Mouse (Mus musculus) right cerebral cortex, postnatal 10 days (tissue): ENCODE measurements around the gene Ctf2.
A peak's percentile ranks its signal among the peaks of the same experiment; 100 is the strongest.

Source experiments
- DNase-seq, 2 experiments: peaks; one replicate each; pipeline ENCODE4 v3.0.0; 2021; ENCODE audit warnings: low spot score in 2 of 2

The Ctf2 gene

DNA sequence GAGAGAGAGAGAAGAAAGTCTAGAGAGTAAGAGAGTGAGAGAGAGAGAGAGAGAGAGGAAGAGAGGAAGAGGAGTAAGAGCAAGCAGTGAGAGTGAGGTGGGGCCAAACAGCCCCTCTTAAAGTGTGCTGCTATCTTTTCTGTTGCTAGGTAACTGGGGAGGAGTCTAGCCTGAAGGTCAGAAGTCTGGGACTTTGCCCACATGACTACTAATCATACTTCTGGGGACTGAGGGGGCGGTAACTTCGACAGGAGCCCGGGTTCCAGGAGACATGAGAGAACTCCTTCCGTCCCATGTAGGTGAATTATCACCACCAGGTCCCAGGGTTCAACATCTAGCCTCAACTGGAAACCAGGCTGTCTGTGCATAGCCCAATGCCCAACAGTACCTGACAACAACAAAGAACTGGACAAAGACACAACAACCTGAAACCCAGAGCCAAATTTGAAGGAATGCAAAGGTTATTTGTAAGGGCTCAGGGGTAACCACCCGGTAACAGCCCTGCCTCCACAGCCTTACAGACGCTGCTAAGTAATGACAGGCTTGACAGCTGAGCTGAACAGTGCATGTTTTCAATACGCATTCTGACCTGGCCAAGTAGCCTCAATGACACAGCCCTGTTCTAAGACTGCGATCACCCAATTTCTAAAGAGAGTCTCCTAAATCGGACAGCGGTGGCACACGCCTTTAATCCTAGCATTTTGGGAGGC, 45.1 kb downstream of the Ctf2 start:
- no peak for DNase-seq

DNA sequence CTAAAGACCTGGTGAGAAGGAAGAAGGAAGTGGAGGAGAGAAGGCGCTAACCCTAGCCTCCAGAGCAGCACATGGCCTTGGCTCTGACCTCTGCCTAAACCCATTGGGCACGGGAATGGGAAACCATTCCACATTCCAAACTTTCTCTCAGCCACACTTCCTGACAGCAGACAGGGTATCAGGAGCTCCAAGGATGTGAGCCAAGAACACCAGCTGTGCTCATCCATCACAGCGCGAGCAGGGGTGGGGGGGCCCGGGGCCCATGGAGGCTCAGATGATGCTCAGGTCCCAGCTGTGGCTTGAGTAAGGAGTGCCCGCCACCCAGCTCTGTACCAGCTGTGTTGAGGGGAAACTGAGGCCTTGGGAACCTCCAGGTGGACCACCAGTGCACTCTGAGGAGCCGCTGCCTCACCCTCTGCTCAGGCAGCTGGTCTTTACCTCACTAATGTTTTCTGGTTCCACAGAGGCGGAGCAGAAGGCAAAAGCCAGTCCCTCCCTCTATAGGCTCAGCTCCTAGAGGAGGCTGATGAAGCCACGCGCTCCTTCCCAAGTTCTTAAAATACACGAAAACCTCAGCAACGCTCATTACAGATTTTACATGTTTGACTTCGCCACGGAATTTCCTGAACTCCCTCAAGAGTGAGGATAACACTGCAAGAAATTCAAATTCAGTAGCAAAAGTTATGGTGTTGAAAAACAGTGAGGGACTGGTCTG, 46.5 kb downstream of the Ctf2 start:
- peak in 1 of 2 experiments; percentile 53 for DNase-seq

DNA sequence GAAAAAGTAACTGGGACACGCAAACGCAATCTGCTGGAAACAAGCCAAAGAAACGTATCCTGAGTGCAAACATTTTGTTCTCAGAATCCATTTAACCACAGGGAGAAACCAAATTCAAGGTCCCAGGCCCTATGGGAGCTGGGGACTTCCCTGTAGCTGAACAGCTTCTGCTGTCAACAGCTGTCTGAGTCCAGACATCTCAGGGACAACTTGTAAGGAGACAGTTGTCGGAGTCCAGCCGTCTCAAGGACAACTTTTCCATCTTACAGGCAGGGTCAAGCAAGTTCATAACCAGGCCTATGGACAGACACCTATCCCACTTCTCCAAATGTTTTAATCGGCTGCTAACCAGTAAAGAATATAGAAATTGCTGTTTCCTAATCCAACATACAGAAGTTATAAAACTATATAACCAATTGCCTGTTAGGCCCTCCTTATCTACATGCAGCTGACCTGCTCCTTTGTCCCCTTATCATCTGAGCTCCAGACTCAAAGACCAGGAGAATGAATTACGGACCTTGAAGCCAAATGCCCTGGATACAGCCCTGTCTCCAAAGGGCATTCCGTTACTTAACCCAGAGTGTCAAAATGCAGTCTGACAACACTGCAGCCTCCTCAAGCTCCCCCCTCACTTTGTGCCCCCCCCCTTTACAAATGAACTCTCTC, 49.9 kb downstream of the Ctf2 start:
- DNase-seq: no peak

DNA sequence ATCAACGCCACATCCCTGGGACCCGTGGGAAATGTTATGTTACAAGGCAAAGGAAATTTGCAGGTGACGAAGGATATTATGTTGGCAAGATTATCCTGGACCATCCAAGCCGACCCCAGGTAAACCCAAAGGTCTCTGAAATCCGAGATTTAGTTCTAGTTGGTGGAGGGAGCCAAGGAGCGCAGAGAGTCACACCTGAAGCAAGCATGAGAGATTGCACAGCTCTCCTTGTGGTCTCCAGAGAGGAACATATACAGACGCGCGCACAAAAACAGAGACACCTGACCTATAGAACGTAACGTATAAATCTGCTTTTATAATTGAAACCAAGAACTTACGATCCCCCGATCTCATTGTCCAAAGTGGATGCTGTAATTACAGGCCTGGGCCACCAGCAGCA, 51.4 kb downstream of the Ctf2 start:
- no peak for DNase-seq

DNA sequence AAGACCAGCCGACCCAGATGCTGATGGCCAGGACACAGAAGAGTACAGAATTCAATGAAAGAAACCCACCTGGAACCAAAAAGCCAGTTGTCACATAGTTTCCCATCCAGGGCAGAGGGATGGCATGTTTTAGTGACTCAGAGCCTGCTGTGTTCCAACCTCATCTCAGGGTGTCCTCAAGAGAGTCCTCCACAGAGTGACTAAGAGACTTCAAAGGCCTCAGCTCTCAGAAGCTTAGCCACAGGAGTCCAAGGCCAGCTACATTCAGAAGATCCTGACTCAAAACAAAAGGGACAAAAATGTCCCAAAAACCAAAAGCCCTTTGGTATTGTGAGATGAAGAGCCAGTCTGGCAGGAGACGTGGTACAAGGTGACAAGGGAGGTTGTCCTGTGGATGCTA, 53.2 kb downstream of the Ctf2 start:
- DNase-seq: no peak

DNA sequence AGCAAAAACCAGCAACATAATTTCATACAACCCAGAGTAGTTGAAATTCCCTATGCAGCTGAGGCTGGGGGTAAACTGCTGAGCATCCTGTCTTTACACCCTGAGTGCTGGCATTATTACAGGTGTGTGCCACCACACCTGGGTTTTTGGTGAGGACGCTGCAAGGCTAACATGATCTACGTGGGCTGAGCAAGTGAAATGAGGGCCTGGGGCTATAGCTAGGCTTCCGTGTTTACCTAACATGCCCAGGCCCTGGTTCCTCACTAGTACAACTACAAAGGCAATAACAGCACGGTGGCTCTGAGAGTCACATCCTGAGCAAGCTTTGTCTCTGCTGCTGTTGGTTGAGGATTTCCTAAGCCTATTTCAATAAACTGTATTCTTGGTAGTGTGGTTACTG, 54.4 kb downstream of the Ctf2 start:
- no peak for DNase-seq

DNA sequence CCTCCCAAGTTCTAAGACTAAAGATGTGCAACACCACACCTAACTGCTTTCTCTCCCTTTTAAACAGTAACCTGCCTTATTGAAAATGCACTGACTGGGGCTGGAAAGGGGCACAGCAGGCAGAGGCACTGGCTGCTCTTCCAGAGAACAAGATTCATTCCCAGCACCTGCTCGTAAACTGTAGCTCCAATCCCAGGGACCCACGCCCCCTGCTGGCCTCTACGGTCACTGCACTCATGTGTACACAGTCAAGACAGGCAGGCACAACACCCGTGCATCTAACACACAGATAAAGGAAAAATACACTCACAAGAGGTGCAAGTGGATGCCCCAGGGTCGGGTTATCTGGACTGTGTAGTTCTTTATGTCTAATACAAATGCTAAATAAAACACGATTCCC, 54.9 kb downstream of the Ctf2 start:
- DNase-seq: peak in 1 of 2 experiments; percentile 53

DNA sequence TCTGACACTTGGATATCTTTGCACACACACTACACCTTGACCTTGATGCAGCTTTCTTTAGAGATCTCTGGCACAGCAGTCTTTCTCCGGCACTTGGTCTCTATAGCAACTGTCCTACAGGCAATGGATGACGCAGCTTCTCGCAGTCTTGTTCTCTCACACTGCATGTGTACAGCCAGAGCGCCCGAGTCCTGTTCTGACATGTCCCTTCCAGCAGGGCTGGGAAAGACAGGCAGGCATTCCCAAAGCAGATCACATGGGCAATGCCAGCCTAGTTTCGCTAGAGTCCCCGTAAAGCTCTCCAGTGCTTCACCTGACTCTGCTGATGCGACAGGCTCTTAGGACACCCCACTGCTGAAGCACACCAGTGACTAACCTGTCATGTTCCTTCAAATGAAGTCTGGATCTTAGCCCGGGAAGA, 56.6 kb downstream of the Ctf2 start:
- DNase-seq: peak; percentile 53 to 72

DNA sequence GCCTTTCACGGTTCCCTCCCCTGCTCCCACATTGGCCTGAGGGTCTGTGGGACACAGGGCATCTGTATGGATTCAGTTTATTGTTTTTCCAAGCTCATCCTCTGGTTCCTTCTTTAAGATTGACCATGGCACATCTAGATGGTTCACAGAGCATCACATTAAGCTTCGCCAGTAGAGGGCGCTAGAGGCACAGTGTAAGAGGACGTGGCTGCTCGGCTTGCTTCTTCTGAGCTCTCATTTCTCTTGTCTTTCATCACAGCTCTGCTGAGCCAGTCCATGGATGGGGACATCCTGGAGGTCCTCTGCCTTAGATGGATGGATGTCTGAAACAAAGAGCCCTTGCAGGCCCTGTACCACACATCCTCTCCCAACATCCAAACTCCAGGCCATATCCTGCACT, 57.0 kb downstream of the Ctf2 start:
- peak; percentile 92 to 93 for DNase-seq

DNA sequence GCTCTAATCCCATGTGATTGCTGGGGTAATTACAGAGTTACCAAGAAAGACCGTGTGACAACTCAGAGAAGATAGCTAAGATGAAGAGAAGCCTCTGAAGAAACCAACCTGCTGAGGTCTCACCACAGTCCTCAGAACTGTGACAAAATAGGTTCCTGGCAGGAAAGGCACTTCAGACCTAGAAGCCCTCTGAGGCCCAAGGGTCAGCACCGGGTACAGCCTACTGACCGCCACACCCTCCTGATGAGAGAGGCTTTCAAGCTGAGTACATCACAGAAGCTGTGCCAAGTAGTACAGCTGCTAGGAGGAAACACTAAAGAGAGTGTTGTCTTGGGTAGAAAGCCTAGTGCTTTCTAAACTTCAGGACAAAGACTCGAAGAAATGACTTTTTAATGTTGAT, 59.2 kb downstream of the Ctf2 start:
- DNase-seq: no peak

DNA sequence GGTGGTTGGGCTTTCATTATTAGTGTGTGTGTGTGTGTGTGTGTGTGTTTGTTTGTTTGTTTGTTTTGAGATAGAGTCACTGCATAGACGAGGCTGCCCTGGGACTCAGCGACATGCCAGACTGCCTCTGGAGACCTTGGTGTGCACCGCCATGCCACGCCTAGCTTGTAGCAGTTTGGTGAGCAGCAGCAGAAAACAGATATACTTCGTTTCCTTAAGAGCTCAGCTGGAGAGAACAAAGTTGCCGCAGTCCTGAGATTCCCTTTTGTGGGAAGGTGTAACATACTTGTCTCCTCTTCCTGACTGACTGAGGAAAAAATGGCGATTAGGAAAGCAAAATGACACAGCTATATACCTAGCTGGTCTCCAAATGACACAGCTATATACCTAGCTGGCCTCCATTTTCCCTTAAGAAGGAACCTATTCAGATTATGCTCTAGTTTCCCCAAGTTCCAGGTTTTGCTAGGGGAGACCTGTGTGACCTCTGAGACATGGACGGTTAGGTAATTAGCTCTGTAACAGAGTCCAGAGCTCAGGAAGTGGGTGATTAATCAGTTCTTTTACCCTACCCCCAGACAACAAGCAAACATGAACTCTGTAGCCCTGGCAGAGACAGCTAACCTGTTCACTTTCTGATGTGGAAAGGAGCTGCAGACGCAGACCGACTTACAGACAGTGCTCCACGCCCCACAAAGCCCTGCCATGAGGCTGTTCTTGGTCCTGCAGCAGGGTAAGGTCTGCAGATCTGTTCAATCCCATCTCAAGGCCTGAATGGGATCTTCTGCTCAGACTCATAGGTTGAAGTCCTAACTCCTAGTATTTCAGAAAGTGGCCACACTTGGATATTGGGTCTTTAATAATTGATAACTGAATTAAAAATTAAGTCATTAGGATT, 59.8 kb downstream of the Ctf2 start:
- DNase-seq: no peak
